Mouse (Mus musculus): Measurements from ENCODE around the gene Zfp423. TPM values are rescaled to one million over a fixed set of nuclear protein-coding genes. Genes with fewer than 3 reads are reported as not detected.

Gene Zfp423
- polyA plus RNA-seq, 1 experiment from 2014 or later: 63.0 TPM

DNA sequence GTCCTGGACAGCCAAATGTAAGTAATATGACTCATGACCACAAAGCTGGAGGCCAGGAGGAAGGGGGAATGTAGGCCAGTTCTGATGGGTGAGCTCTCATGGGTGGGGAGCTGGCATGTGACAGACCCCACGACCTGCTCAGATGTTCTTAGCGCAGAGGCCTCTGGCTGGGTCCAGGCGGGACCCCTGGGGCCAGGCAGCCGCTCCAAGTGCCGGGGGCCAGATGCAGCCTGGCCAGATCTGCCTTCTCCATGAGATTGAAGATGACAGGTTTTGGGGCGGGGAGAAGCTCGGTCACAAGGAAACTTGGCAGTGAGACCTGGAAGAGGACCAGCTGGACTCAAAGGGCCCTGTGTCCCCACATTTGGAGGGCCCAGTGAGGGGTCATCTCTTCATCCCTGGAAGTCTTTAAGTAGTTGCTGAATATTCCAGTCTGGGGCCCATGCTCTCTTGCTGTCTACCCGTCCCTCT, 257.3 kb downstream of the Zfp423 start:
- DNase-seq (peak; percentile 76), ATAC-seq (ENCODE audit: low FRiP score, low TSS enrichment) (peak; percentile 44)
- H3K27me3 ChIP-seq (ENCODE audit: control insufficient read depth, insufficient read depth, low read length): no peaks in the 10 kb centered on the region
- H3K36me3 ChIP-seq (ENCODE audit: control insufficient read depth, insufficient read depth, low read length): no peaks in the 10 kb centered on the region
- peak overlapping the region; percentile 91 for H3K27ac ChIP-seq (replicated peaks; ENCODE audit: low read depth, low read length)
- H3K4me3 ChIP-seq (replicated peaks; ENCODE audit: low read depth, low read length): no peak overlapping the region
- no peaks in the 10 kb centered on the region for H3K9me3 ChIP-seq (ENCODE audit: control insufficient read depth, low read length)
- WGBS: 22% methylated on average over 8 of the region's 8 CpGs
- H3K4me2 ChIP-seq (ENCODE audit: low read length): no peak overlapping the region
- peak overlapping the region; percentile 27; the same call in 1 of the 2 replicates for H3K9ac ChIP-seq (replicated peaks; ENCODE audit: low read length)
- peaks cover 49% of the 10 kb centered on the region for H3K4me1 ChIP-seq (ENCODE audit: control insufficient read depth, insufficient read depth, low read length)

DNA sequence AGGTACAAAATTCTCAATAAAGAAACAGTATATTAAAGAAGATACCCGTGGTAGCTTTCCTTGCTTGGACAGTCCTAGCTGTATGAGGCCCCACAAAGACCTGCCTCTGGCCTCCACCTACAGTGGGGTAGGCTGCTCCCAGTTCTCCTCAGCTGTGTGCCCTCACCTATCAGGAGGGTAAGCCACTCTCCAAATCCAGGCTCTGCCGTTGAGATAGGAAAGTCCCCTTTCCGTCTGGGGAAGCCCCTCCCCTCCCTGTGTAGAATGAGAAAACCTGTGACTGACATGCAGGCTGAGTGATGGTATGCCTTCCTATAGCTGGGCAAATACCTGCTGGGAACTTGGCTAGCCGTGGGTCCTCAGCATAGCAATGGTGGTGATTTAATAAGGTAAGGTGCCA, 257.8 kb downstream of the Zfp423 start:
- Histone ChIP-seq H3K27ac (replicated peaks; ENCODE audit: low read depth, low read length) (peak overlapping the region; percentile 91), H3K4me3 (replicated peaks; ENCODE audit: low read depth, low read length) (no peak overlapping the region), H3K36me3 (ENCODE audit: control insufficient read depth, insufficient read depth, low read length) (no peaks in the 10 kb centered on the region), H3K27me3 (ENCODE audit: control insufficient read depth, insufficient read depth, low read length) (no peaks in the 10 kb centered on the region), H3K9ac (replicated peaks; ENCODE audit: low read length) (no peak overlapping the region), H3K4me2 (ENCODE audit: low read length) (no peak overlapping the region), H3K9me3 (ENCODE audit: control insufficient read depth, low read length) (no peaks in the 10 kb centered on the region), H3K4me1 (ENCODE audit: control insufficient read depth, insufficient read depth, low read length) (peaks cover 49% of the 10 kb centered on the region)
- no peak for DNase-seq
- no peak for ATAC-seq (ENCODE audit: low FRiP score, low TSS enrichment)
- whole genome bisulfite sequencing: 60% methylated on average over 4 of the region's 4 CpGs

DNA sequence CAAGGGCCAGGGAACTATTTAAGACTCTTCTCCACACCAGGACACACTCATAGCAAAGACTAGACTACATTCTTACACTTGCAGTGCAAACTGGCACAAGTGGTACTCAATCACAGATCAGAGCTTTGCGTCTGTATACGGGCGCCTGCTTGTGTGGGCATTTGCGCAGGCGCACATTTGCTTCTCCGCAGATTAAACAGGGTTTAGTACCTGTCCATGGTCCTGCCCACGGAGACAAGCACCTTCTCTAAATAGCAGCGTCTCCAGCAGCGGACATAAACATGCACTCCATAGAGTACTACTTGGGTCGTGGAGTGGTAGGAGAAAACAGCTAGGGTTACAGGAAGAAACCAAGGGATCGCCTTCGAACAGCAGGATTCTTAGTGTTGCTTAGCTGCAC, 259.1 kb downstream of the Zfp423 start:
- no peak for DNase-seq
- Histone ChIP-seq H3K27me3 (ENCODE audit: control insufficient read depth, insufficient read depth, low read length) (no peaks in the 10 kb centered on the region), H3K36me3 (ENCODE audit: control insufficient read depth, insufficient read depth, low read length) (no peaks in the 10 kb centered on the region), H3K9me3 (ENCODE audit: control insufficient read depth, low read length) (no peaks in the 10 kb centered on the region), H3K27ac (replicated peaks; ENCODE audit: low read depth, low read length) (no peak overlapping the region), H3K4me3 (replicated peaks; ENCODE audit: low read depth, low read length) (no peak overlapping the region), H3K9ac (replicated peaks; ENCODE audit: low read length) (no peak overlapping the region), H3K4me1 (ENCODE audit: control insufficient read depth, insufficient read depth, low read length) (peaks cover 56% of the 10 kb centered on the region), H3K4me2 (ENCODE audit: low read length) (no peak overlapping the region)
- WGBS: 70% methylated on average over 12 of the region's 12 CpGs
- no peak for ATAC-seq (ENCODE audit: low FRiP score, low TSS enrichment)

DNA sequence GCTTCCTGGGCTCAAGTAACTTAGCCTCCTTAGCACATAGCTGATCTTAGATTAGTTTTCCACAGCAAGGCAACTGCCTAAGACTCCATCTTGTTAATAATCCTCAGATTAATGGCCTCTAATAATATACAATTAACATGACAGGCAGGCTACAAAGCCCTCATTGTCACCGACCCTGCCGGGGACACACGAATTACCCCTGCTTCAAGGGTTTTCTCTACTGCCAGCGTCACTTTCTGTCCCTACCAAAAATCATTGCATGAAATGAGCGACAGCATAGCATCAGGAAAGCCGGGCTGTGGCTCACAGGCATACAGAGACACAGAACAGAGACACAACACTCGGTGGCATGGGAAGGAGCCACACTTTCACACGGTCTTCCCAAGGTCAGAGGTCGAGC, 262.3 kb downstream of the Zfp423 start:
- Histone ChIP-seq H3K36me3 (ENCODE audit: control insufficient read depth, insufficient read depth, low read length) (no peaks in the 10 kb centered on the region), H3K4me3 (replicated peaks; ENCODE audit: low read depth, low read length) (no peak overlapping the region), H3K4me1 (ENCODE audit: control insufficient read depth, insufficient read depth, low read length) (peaks cover 67% of the 10 kb centered on the region), H3K4me2 (ENCODE audit: low read length) (no peak overlapping the region), H3K9me3 (ENCODE audit: control insufficient read depth, low read length) (no peaks in the 10 kb centered on the region), H3K9ac (replicated peaks; ENCODE audit: low read length) (no peak overlapping the region), H3K27me3 (ENCODE audit: control insufficient read depth, insufficient read depth, low read length) (no peaks in the 10 kb centered on the region), H3K27ac (replicated peaks; ENCODE audit: low read depth, low read length) (peak overlapping the region; percentile 62)
- ATAC-seq (ENCODE audit: low FRiP score, low TSS enrichment): no peak
- 32% methylated on average over 9 of the region's 9 CpGs for WGBS
- DNase-seq: no peak

- no peak overlapping the region for H3K4me3 ChIP-seq (replicated peaks; ENCODE audit: low read depth, low read length)
- 0 out of 2 replicates have a peak overlapping the region, but pooled peaks have one; percentile 6 for H3K27ac ChIP-seq (replicated peaks; ENCODE audit: low read depth, low read length)
- H3K36me3 ChIP-seq (ENCODE audit: control insufficient read depth, insufficient read depth, low read length): no peaks in the 10 kb centered on the region
- no peak overlapping the region for H3K9ac ChIP-seq (replicated peaks; ENCODE audit: low read length)
- H3K4me2 ChIP-seq (ENCODE audit: low read length): no peak overlapping the region
- WGBS: 71% methylated on average over 4 of the region's 4 CpGs
- ATAC-seq (ENCODE audit: low FRiP score, low TSS enrichment) (no peak), DNase-seq (no peak)
- no peaks in the 10 kb centered on the region for H3K9me3 ChIP-seq (ENCODE audit: control insufficient read depth, low read length)
- H3K27me3 ChIP-seq (ENCODE audit: control insufficient read depth, insufficient read depth, low read length): no peaks in the 10 kb centered on the region
- H3K4me1 ChIP-seq (ENCODE audit: control insufficient read depth, insufficient read depth, low read length): peaks cover 87% of the 10 kb centered on the region
Measured at GRCm38 (mm10) chr8:87693741-87694140, 265.7 kb downstream of the Zfp423 start.

- DNase-seq: peak; percentile 85
Measured at GRCm38 (mm10) chr8:87690100-87691095, 269.0 kb downstream of the Zfp423 start.

GRCm38 (mm10) chr8:87689192-87689591, 270.2 kb downstream of the Zfp423 start:
- Histone ChIP-seq H3K27ac (replicated peaks; ENCODE audit: low read depth, low read length) (peak overlapping the region; percentile 90), H3K9ac (replicated peaks; ENCODE audit: low read length) (no peak overlapping the region), H3K4me3 (replicated peaks; ENCODE audit: low read depth, low read length) (no peak overlapping the region), H3K27me3 (ENCODE audit: control insufficient read depth, insufficient read depth, low read length) (no peaks in the 10 kb centered on the region), H3K4me2 (ENCODE audit: low read length) (no peak overlapping the region), H3K9me3 (ENCODE audit: control insufficient read depth, low read length) (no peaks in the 10 kb centered on the region), H3K36me3 (ENCODE audit: control insufficient read depth, insufficient read depth, low read length) (peaks cover 8% of the 10 kb centered on the region; the same call in 1 of the 2 replicates), H3K4me1 (ENCODE audit: control insufficient read depth, insufficient read depth, low read length) (peaks cover 96% of the 10 kb centered on the region)
- ATAC-seq (ENCODE audit: low FRiP score, low TSS enrichment) (no peak), DNase-seq (peak; percentile 41)
- WGBS: 43% methylated on average over 6 of the region's 6 CpGs

More at GRCm38 (mm10) chr8:87690100-87691095, 269.0 kb downstream of the Zfp423 start:
- 10% methylated on average over 28 of the region's 28 CpGs for WGBS
- Histone ChIP-seq H3K27me3 (ENCODE audit: control insufficient read depth, insufficient read depth, low read length) (no peaks in the 10 kb centered on the region), H3K4me1 (ENCODE audit: control insufficient read depth, insufficient read depth, low read length) (peaks cover 98% of the 10 kb centered on the region), H3K9ac (replicated peaks; ENCODE audit: low read length) (peak overlapping the region; percentile 46; the same call in 1 of the 2 replicates), H3K4me3 (replicated peaks; ENCODE audit: low read depth, low read length) (no peak overlapping the region), H3K4me2 (ENCODE audit: low read length) (peak overlapping the region; percentile 36), H3K27ac (replicated peaks; ENCODE audit: low read depth, low read length) (peak overlapping the region; percentile 90), H3K36me3 (ENCODE audit: control insufficient read depth, insufficient read depth, low read length) (0 out of 2 replicates have a peak, but pooled peaks cover 4% of the 10 kb centered on the region), H3K9me3 (ENCODE audit: control insufficient read depth, low read length) (no peaks in the 10 kb centered on the region)
- ATAC-seq (ENCODE audit: low FRiP score, low TSS enrichment): peak; percentile 26; the same call in 1 of the 2 replicates

DNA sequence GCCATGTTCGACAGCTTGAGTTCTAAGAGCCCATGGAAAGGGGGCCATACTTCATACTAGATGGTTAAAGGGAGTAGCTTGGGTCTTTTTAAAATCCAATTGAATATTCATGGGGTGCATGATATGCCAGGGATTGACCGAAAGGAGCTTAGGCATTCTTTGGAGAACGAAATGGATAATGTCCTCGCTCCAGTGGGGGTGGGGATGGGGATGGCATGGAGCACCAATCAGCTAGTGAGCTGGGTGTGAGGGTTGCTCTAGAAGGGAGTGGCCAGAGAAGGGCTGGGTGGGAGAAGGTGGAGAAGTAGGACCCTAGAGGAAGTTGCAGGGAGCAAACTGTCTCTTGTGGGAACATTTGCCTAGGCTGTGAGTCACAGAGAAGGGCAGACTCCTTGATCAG, 271.0 kb downstream of the Zfp423 start:
- no peak overlapping the region for H3K9ac ChIP-seq (replicated peaks; ENCODE audit: low read length)
- WGBS: 14% methylated on average over 4 of the region's 4 CpGs
- no peaks in the 10 kb centered on the region for H3K9me3 ChIP-seq (ENCODE audit: control insufficient read depth, low read length)
- peak; percentile 45 for DNase-seq
- no peak overlapping the region for H3K4me2 ChIP-seq (ENCODE audit: low read length)
- no peak for ATAC-seq (ENCODE audit: low FRiP score, low TSS enrichment)
- no peaks in the 10 kb centered on the region for H3K27me3 ChIP-seq (ENCODE audit: control insufficient read depth, insufficient read depth, low read length)
- H3K4me3 ChIP-seq (replicated peaks; ENCODE audit: low read depth, low read length): no peak overlapping the region
- peaks cover 11% of the 10 kb centered on the region; the same call in 1 of the 2 replicates for H3K36me3 ChIP-seq (ENCODE audit: control insufficient read depth, insufficient read depth, low read length)
- H3K27ac ChIP-seq (replicated peaks; ENCODE audit: low read depth, low read length): peak overlapping the region; percentile 90
- peaks cover 87% of the 10 kb centered on the region for H3K4me1 ChIP-seq (ENCODE audit: control insufficient read depth, insufficient read depth, low read length)

Measured in midbrain, embryonic 14.5 days (tissue).